Mouse (Mus musculus) adipocyte (in vitro differentiated cells): Measurements from ENCODE around the gene Chad.
A peak's percentile ranks its signal among the peaks of the same experiment; 100 is the strongest.

Source experiments
- DNase-seq: peaks from one replicate; pipeline ENCODE4 v3.0.0-alpha.2; 2016; ENCODE audit warnings: low spot score

Chad gene

GRCm38 (mm10) chr11:94566534-94566933, 1.7 kb downstream of the Chad start:
- no peak for DNase-seq

GRCm38 (mm10) chr11:94567326-94567725, 2.5 kb downstream of the Chad start:
- no peak for DNase-seq

- no peak for DNase-seq
Observed at GRCm38 (mm10) chr11:94570612-94571011, 5.8 kb downstream of the Chad start.

GRCm38 (mm10) chr11:94571850-94572249, 7.0 kb downstream of the Chad start:
- DNase-seq: no peak

- no peak for DNase-seq
Observed at GRCm38 (mm10) chr11:94574560-94574959, 9.7 kb downstream of the Chad start.

GRCm38 (mm10) chr11:94575036-94575435, 10.2 kb downstream of the Chad start:
- no peak for DNase-seq

GRCm38 (mm10) chr11:94576361-94576760, 11.5 kb downstream of the Chad start:
- DNase-seq: no peak

GRCm38 (mm10) chr11:94580111-94580740, 15.4 kb downstream of the Chad start:
- DNase-seq: no peak

- DNase-seq: no peak
Observed at GRCm38 (mm10) chr11:94585091-94585490, 20.2 kb downstream of the Chad start.

- no peak for DNase-seq
Observed at GRCm38 (mm10) chr11:94587511-94587910, 22.7 kb downstream of the Chad start.

GRCm38 (mm10) chr11:94596311-94596852, 31.5 kb downstream of the Chad start:
- DNase-seq: no peak

GRCm38 (mm10) chr11:94597319-94597718, 32.5 kb downstream of the Chad start:
- DNase-seq: peak; percentile 66

GRCm38 (mm10) chr11:94598437-94599120, 33.7 kb downstream of the Chad start:
- DNase-seq: peak; percentile 44

GRCm38 (mm10) chr11:94600447-94600846, 35.6 kb downstream of the Chad start:
- DNase-seq: no peak

- DNase-seq: peak; percentile 83
Observed at GRCm38 (mm10) chr11:94601321-94602281, 36.8 kb downstream of the Chad start, which contains the start of gene Acsf2. Acsf2 (minus strand) TSS chr11:94601871.

- DNase-seq: peak; percentile 28
Observed at GRCm38 (mm10) chr11:94602356-94602955, 37.6 kb downstream of the Chad start.

GRCm38 (mm10) chr11:94610744-94611740, 46.2 kb downstream of the Chad start:
- peak; percentile 49 for DNase-seq

GRCm38 (mm10) chr11:94614603-94615002, 49.8 kb downstream of the Chad start:
- no peak for DNase-seq

- DNase-seq: peak; percentile 42
Observed at GRCm38 (mm10) chr11:94615494-94615893, 50.6 kb downstream of the Chad start.

GRCm38 (mm10) chr11:94617646-94618045, 52.8 kb downstream of the Chad start:
- DNase-seq: no peak
